Mouse (Mus musculus) cerebellum, postnatal 25 days (tissue): ENCODE measurements around the gene Syne1.

Experiments used
- DNase-seq, 2 experiments: peaks; one replicate each; pipeline ENCODE4 v3.0.0; 2021; ENCODE audit warnings: mixed read lengths in 2 of 2

Gene Syne1

DNA sequence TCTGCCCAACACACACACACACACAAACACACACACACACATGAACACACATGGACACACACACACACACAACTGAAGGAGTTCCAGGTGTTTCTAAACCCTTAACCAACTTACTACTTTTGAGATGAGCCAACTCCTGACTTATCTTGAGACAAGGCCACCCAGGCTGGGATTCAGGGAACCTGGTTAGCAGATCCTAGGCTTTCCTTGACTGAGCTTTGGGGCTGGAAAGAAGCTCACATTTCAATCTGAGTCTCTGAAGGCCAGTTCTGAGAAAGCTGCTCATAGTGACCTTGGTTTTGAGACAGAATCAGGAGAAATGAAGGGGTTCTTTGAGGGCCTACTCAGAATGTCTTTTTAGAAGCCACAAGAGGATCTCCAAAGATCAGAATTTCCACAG is 579.7 kb downstream of the Syne1 start:
- no peak for DNase-seq

DNA sequence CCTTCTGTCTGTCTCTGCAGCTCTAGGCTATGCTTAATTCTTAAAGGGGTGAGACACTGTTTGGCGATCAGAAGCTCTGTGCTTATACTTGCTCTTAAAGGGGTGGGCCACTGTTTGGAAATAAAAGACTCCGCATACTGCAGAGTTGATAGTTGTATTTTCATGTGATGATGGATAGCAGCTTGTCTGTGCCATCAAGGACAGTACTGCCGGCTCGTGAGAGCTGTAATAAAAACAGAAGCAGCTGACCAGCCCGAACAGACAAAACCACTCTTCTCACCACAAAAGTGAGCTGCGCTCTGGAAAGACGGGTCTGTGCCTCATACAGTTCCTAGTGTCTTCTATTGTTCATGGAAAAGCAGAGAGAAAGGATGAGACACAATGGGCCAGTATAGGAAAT is 580.1 kb downstream of the Syne1 start:
- DNase-seq, result no peak
